Mouse (Mus musculus): Measurements from ENCODE around the gene Cacna1e.

Gene Cacna1e

GRCm38 (mm10) chr1:154511736-154512135 is 372.6 kb downstream of the Cacna1e start:
- DNase-seq (ENCODE audit: low spot score), result peak; percentile 48

- DNase-seq (ENCODE audit: low spot score), result no peak
Observed at GRCm38 (mm10) chr1:154504005-154504404, 380.3 kb downstream of the Cacna1e start.

- no peak for DNase-seq (ENCODE audit: low spot score)
Observed at GRCm38 (mm10) chr1:154500869-154501268, 383.4 kb downstream of the Cacna1e start.

GRCm38 (mm10) chr1:154500187-154500866 is 384.0 kb downstream of the Cacna1e start:
- DNase-seq (ENCODE audit: low spot score), result peak; percentile 29

- DNase-seq (ENCODE audit: low spot score), result no peak
Observed at GRCm38 (mm10) chr1:154498821-154499220, 385.5 kb downstream of the Cacna1e start.

GRCm38 (mm10) chr1:154491071-154491470 is 393.2 kb downstream of the Cacna1e start:
- no peak for DNase-seq (ENCODE audit: low spot score)

- no peak for DNase-seq (ENCODE audit: low spot score)
Observed at GRCm38 (mm10) chr1:154476671-154477070, 407.6 kb downstream of the Cacna1e start.

GRCm38 (mm10) chr1:154475706-154476105 is 408.6 kb downstream of the Cacna1e start:
- no peak for DNase-seq (ENCODE audit: low spot score)

- no peak for DNase-seq (ENCODE audit: low spot score)
Observed at GRCm38 (mm10) chr1:154474156-154474555, 410.1 kb downstream of the Cacna1e start.

- no peak for DNase-seq (ENCODE audit: low spot score)
Observed at GRCm38 (mm10) chr1:154467265-154467664, 417.0 kb downstream of the Cacna1e start.

- no peak for DNase-seq (ENCODE audit: low spot score)
Observed at GRCm38 (mm10) chr1:154461521-154461920, 422.8 kb downstream of the Cacna1e start.

GRCm38 (mm10) chr1:154460067-154460466 is 424.2 kb downstream of the Cacna1e start:
- DNase-seq (ENCODE audit: low spot score), result no peak

GRCm38 (mm10) chr1:154458601-154459000 is 425.7 kb downstream of the Cacna1e start:
- no peak for DNase-seq (ENCODE audit: low spot score)

GRCm38 (mm10) chr1:154450799-154451198 is 433.5 kb downstream of the Cacna1e start:
- DNase-seq (ENCODE audit: low spot score), result no peak

GRCm38 (mm10) chr1:154446456-154446855 is 437.8 kb downstream of the Cacna1e start:
- no peak for DNase-seq (ENCODE audit: low spot score)

- DNase-seq (ENCODE audit: low spot score), result no peak
Observed at GRCm38 (mm10) chr1:154433520-154433919, 450.8 kb downstream of the Cacna1e start.

GRCm38 (mm10) chr1:154433112-154433511 is 451.2 kb downstream of the Cacna1e start:
- no peak for DNase-seq (ENCODE audit: low spot score)

GRCm38 (mm10) chr1:154428276-154428675 is 456.0 kb downstream of the Cacna1e start:
- no peak for DNase-seq (ENCODE audit: low spot score)

- no peak for DNase-seq (ENCODE audit: low spot score)
Observed at GRCm38 (mm10) chr1:154418278-154418677, 466.0 kb downstream of the Cacna1e start.

- no peak for DNase-seq (ENCODE audit: low spot score)
Observed at GRCm38 (mm10) chr1:154416384-154417155, 467.7 kb downstream of the Cacna1e start.

- no peak for DNase-seq (ENCODE audit: low spot score)
Observed at GRCm38 (mm10) chr1:154415826-154416225, 468.5 kb downstream of the Cacna1e start.

GRCm38 (mm10) chr1:154413138-154413537 is 471.2 kb downstream of the Cacna1e start:
- DNase-seq (ENCODE audit: low spot score), result no peak

- no peak for DNase-seq (ENCODE audit: low spot score)
Observed at GRCm38 (mm10) chr1:154409051-154409450, 475.2 kb downstream of the Cacna1e start.
